Mouse (Mus musculus): ENCODE results near the gene Trim43c. TPM values are rescaled to one million over a fixed set of nuclear protein-coding genes. Genes with fewer than 3 reads are reported as not detected.
A peak's percentile ranks its signal among the peaks of the same experiment; 100 is the strongest.
"Not testable (repeated sequence)": the region's sequence is repeated elsewhere in the genome, so short reads cannot be mapped to it uniquely, and the experiment has no call there.

Gene Trim43c
- polyA plus RNA-seq (2015; fragmentation: Nextera tagmentation; extraction: Ambion mirVana), result 0.15 and 0.16 TPM in 2 replicates

DNA sequence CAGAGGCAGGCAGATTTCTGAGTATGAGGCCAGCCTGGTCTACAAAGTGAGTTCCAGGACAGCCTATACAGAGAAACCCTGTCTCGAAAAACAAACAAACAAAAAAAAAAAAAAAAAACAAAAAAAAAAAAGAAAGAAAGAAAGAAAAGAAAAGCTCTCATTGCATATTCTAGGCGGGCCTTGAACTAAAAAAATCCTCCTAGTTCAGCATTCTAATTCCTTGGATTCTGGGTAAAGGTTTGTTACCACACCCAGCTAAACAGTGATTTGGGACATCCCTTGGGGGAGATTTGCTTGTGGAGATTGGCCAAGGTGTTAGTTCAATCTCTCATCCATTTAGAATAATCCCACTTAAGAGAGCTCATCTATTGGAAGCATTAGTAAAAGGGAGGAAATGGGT, at the start of gene Trim43c:
TSS of gene Trim43c (plus strand) at position 301 of the 400 bp plus-strand sequence.
- 75% methylated on average over 2 of the region's 2 CpGs for WGBS
- not testable (repeated sequence) for H3K4me1 ChIP-seq; ATAC-seq (replicated peaks; ENCODE audit: low FRiP score); H3K36me3 ChIP-seq; H3K9me3 ChIP-seq (replicated peaks); H3K4me3 ChIP-seq (replicated peaks); H3K9ac ChIP-seq; H3K27ac ChIP-seq; H3K27me3 ChIP-seq; H3K4me2 ChIP-seq

DNA sequence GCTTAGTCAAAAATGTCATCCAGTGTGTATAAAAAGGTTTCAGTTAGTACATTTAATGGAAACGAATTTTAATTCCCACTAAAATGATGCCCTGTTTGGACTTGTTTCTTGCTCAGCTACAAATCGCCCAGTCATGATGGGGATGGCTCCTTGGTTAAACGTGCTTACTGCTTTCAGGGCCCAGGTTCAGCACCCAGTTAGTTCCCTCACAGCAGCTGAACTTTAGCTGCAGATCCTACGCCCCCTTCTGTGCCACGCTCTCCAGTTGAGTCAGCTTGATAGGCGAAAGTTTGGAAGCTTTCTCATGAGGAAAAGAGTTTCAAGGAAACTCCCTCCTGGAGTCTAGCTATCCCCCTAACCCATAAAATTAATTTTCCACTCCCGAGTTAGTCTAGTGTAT, 14.1 kb downstream of the Trim43c start:
- not testable (repeated sequence) for H3K27me3 ChIP-seq; H3K9ac ChIP-seq; H3K36me3 ChIP-seq; H3K4me3 ChIP-seq (replicated peaks); H3K4me1 ChIP-seq; H3K4me2 ChIP-seq; H3K9me3 ChIP-seq (replicated peaks)
- 0 out of 2 replicates have a peak overlapping the region, but pooled peaks have one; percentile 13 for H3K27ac ChIP-seq
- 0 out of 2 replicates have a peak, but pooled peaks have one; percentile 61 for ATAC-seq (replicated peaks; ENCODE audit: low FRiP score)
- 42% methylated on average over 7 of the region's 7 CpGs for WGBS

DNA sequence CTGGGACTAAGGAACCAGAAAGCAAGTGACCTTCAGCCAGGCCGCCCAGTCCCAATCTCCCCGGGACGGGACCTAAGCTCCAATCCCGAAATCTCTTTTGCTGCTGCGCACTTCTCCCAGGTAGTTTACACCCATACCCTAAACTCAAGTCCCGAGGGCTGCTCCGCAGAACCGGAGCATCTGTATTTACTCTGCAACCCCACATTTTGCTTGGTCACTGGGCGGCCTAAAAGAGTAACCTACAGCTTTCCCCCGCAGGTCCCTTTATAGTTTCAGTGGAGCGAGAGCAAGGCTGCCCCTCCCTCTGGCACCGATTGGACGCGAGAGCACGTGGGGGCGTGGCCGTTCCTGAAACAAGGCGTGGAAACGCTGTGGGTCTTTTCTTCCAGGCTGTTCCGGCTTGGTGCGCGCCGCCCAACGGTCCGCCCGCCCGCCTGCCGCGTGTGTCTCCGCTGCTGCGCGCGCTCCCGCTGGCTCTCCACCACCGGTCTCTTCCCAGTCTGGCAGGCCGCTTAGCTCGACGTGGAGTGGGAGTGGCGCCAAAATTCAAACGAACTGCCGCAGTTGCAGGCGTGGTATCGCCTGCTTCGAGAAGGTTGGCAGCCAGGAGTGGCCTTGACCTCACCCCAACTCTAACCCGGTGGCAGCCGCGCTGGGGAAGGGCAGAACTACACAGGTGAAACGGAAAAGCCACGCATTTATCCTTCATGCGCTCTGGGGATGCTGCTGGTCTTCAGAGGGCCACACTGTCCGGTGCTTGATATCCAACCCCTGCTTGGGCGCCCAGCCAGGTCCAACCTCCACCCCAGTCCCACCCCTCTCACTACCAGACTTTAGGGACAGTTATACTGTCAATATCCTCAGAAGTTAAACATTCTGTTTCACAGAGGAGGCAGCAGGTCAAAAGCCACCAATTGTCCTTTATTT, 19.9 kb downstream of the Trim43c start:
- H3K27me3 ChIP-seq; H3K9me3 ChIP-seq (replicated peaks); H3K4me1 ChIP-seq; H3K36me3 ChIP-seq; H3K27ac ChIP-seq: not testable (repeated sequence)
- peak overlapping the region; percentile 76 for H3K4me2 ChIP-seq
- 2% methylated on average over 47 of the region's 52 CpGs for WGBS
- H3K4me3 ChIP-seq (replicated peaks), result peak overlapping the region; percentile 49
- peak; percentile 99 for ATAC-seq (replicated peaks; ENCODE audit: low FRiP score)
- peak overlapping the region; percentile 45; the same call in 1 of the 2 replicates for H3K9ac ChIP-seq

Other genes starting within 250 kb of the Trim43c start
- gene Mthfsl, start 118.9 kb upstream of the Trim43c start, polyA plus RNA-seq (2015; fragmentation: Nextera tagmentation; extraction: Ambion mirVana), result 45.7 and 47.1 TPM in 2 replicates
- 0.62 and 0.81 TPM in 2 replicates for gene Bcl2a1d, start 107.2 kb upstream of the Trim43c start, polyA plus RNA-seq (2015; fragmentation: Nextera tagmentation; extraction: Ambion mirVana)
- gene Bcl2a1a, start 117.7 kb downstream of the Trim43c start, polyA plus RNA-seq (2015; fragmentation: Nextera tagmentation; extraction: Ambion mirVana), result not detected in 2 replicates